Mouse (Mus musculus) stomach, embryonic 15.5 days (tissue): ENCODE results near the gene Hist1h2ah. TPM values are rescaled to one million over a fixed set of nuclear protein-coding genes. Genes with fewer than 3 reads are reported as not detected.
"Not testable (repeated sequence)": the region's sequence is repeated elsewhere in the genome, so short reads cannot be mapped to it uniquely, and the experiment has no call there.

Experiments used
- ATAC-seq: fragments of 200-750 bp; cut with Nextera tagmentation; 2 replicates; pipeline ENCODE4 v1.8.0; 2017; ENCODE audit warnings: low read depth, moderate number of reproducible peaks, moderate TSS enrichment; ENCODE audit not compliant: insufficient read depth, low FRiP score
- H3K27ac ChIP-seq: fragments of 300-500 bp; sonication (generic); 2 replicates; pipeline ENCODE4 v1.5.1; 2015; ENCODE audit warnings: mild to moderate bottlenecking, inconsistent platforms
- H3K27me3 ChIP-seq: fragments of 300-500 bp; sonication (generic); replicated peaks from 2 replicates; pipeline ENCODE4 v1.6.1; 2015; ENCODE audit warnings: inconsistent platforms
- H3K36me3 ChIP-seq: fragments of 300-500 bp; sonication (generic); 2 replicates; pipeline ENCODE4 v1.6.1; 2015; ENCODE audit warnings: inconsistent platforms
- H3K4me1 ChIP-seq: fragments of 300-500 bp; sonication (generic); 2 replicates; pipeline ENCODE4 v1.6.1; 2015; ENCODE audit warnings: inconsistent platforms
- H3K4me2 ChIP-seq: fragments of 300-500 bp; sonication (generic); 2 replicates; pipeline ENCODE4 v1.6.1; 2015; ENCODE audit warnings: mild to moderate bottlenecking, inconsistent platforms
- H3K4me3 ChIP-seq: fragments of 300-500 bp; sonication (generic); replicated peaks from 2 replicates; pipeline ENCODE4 v1.5.1; 2015; ENCODE audit warnings: inconsistent platforms
- H3K9ac ChIP-seq: fragments of 300-500 bp; sonication (generic); 2 replicates; pipeline ENCODE4 v1.6.1; 2015; ENCODE audit warnings: inconsistent platforms
- H3K9me3 ChIP-seq: fragments of 300-500 bp; sonication (generic); 2 replicates; pipeline ENCODE4 v1.6.1; 2016; ENCODE audit warnings: inconsistent platforms
- WGBS: fragments of 180-500 bp; shearing (Covaris S2); methylation state at CpG from one replicate; pipeline ENCODE4 v1.1.7; 2015; 5-methylcytosine and 5-hydroxymethylcytosine counted together
- polyA plus RNA-seq: library from polyadenylated mRNA; unstranded; fragments of >200 nt; fragmentation: Nextera tagmentation; extraction: Ambion mirVana; gene quantifications from 2 replicates; pipeline ENCODE4 v1.2.1, GENCODE M21; 2015

Gene Hist1h2ah
- polyA plus RNA-seq, 1 experiment from 2014 or later, result 13.3 TPM

GRCm38 (mm10) chr13:22043503-22044431 lies 8.4 kb upstream of the Hist1h2ah start:
- no peaks in the 10 kb centered on the region for H3K36me3 ChIP-seq
- H3K9ac ChIP-seq, result peak overlapping the region; percentile 25; the same call in 1 of the 2 replicates
- H3K27me3 ChIP-seq, result no peaks in the 10 kb centered on the region
- peak; percentile 6; the same call in 1 of the 2 replicates for ATAC-seq
- H3K9me3 ChIP-seq, result no peaks in the 10 kb centered on the region
- H3K4me3 ChIP-seq, result peak overlapping the region; percentile 39
- H3K27ac ChIP-seq, result peak overlapping the region; percentile 85
- H3K4me2 ChIP-seq, result peak overlapping the region; percentile 62
- peaks cover 8% of the 10 kb centered on the region; the same call in 1 of the 2 replicates for H3K4me1 ChIP-seq
- under 1% methylated on average over 14 of the region's 14 CpGs for WGBS

DNA sequence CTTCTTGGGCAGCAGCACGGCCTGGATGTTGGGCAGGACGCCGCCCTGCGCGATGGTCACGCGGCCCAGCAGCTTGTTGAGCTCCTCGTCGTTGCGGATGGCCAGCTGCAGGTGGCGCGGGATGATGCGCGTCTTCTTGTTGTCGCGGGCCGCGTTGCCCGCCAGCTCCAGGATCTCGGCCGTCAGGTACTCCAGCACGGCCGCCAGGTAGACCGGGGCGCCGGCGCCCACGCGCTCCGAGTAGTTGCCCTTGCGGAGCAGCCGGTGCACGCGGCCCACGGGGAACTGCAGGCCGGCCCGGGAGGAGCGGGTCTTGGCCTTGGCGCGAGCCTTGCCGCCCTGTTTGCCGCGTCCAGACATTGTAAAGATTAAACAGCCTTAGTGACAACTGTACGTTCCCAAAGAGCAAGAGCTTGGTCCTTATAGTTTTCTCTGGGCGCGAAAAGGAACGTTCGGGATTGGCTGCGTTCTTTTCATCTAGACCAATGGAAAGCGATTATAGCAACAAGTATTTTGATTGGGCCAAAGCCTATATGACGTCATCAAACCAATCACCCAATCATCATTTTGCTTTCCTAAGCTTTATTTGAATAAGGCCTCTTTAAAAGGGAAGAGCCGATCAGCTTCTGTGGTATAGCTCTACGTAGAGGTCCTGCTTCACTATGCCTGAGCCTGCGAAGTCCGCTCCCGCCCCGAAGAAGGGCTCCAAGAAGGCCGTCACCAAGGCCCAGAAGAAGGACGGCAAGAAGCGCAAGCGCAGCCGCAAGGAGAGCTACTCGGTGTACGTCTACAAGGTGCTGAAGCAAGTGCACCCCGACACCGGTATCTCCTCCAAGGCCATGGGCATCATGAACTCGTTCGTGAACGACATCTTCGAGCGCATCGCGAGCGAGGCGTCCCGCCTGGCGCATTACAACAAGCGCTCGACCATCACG lies 7.5 kb upstream of the Hist1h2ah start, which contains the start of the genes Hist1h2ag and Hist1h2bj:
Hist1h2ag (minus strand) TSS at position 377 of the 935 bp plus-strand sequence.
Hist1h2bj (plus strand) TSS at position 647 of the 935 bp plus-strand sequence.
- Histone ChIP-seq H3K27ac (peak within 1 kb of the TSS; percentile 90), H3K4me2 (peak within 1 kb of the TSS; percentile 79), H3K9ac (peak within 1 kb of the TSS; percentile 25; the same call in 1 of the 2 replicates), H3K4me3 (peak within 1 kb of the TSS; percentile 40)
- ATAC-seq, result peak; percentile 90
- under 1% methylated on average over 41 of the region's 80 CpGs for WGBS
- not testable (repeated sequence) for H3K4me1 ChIP-seq, H3K27me3 ChIP-seq, H3K9me3 ChIP-seq, H3K36me3 ChIP-seq

DNA sequence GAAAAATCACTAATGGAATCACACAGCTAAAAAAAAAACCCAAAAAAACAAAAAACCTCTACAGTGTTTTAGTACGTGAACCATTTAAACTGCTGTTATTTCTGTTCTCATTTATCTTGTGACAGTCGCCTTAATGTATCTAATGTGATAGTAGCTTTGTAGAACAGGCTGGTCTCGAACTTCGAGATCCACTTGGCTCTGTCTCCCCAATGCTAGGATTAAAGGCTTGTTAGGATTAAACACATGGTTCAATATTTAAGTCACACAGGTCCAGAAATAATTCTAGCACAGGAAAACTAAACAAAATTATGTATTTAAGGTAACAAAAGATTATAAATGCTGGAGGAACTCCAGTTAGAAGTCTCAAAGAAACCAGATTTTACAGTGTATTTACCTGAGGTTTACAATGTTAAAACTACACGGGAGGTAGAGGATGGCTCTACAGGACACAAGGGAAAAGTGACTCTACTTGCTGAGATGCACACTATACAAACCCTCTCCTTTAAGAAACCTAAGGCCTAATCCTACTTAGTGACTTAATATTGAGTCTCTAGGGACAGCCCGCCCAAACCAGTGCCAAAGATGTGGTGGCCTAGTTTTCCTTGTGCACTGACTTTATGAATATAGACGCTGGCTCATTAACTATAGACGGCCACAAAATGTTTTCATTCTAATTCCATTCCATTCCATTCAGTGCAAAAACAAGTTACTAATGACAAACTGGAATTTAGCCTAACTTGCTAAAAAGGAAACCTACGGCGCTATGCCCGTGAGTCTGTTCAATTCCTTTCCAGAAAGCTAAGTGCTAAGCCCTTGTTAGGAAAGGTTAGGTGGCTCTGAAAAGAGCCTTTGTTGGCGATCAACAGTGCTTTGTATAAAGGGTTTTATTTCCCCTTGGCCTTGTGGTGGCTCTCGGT lies 6.5 kb upstream of the Hist1h2ah start:
- Histone ChIP-seq H3K27ac (peak overlapping the region; percentile 90), H3K9me3 (no peaks in the 10 kb centered on the region), H3K4me1 (peaks cover 8% of the 10 kb centered on the region; the same call in 1 of the 2 replicates), H3K9ac (peak overlapping the region; percentile 16; the same call in 1 of the 2 replicates), H3K4me3 (peak overlapping the region; percentile 40), H3K36me3 (no peaks in the 10 kb centered on the region), H3K27me3 (no peaks in the 10 kb centered on the region), H3K4me2 (peak overlapping the region; percentile 79)
- ATAC-seq, result no peak
- 3% methylated on average over 13 of the region's 13 CpGs for WGBS

DNA sequence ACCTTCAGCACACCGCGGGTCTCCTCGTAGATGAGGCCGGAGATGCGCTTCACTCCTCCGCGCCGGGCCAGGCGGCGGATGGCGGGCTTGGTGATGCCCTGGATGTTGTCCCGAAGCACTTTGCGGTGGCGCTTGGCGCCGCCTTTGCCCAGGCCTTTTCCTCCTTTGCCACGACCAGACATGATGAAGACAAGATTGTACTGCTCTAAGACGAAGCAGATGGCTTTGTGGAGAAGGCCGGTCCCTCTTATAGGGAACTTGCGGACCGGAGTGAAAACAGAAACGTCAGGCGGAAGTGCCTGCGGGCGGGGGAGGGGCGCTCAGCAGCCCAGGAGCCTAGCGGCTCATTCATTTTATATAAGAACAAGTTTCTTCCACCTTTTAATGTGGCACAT lies 5.8 kb upstream of the Hist1h2ah start, which contains the start of gene Hist1h4i:
Hist1h4i (minus strand) TSS at position 221 of the 395 bp plus-strand sequence.
- Histone ChIP-seq H3K9ac (peak within 1 kb of the TSS; percentile 52), H3K27ac (peak within 1 kb of the TSS; percentile 96), H3K4me2 (peak within 1 kb of the TSS; percentile 79), H3K4me3 (peak within 1 kb of the TSS; percentile 45), H3K4me1 (peaks cover 15% of the 10 kb centered on the region)
- ATAC-seq, result peak; percentile 64
- not testable (repeated sequence) for H3K9me3 ChIP-seq, H3K36me3 ChIP-seq, H3K27me3 ChIP-seq
- under 1% methylated on average over 27 of the region's 27 CpGs for WGBS

- under 1% methylated on average over 24 of the region's 24 CpGs for WGBS
- Histone ChIP-seq H3K36me3 (no peaks in the 10 kb centered on the region), H3K4me2 (peak overlapping the region; percentile 79), H3K9me3 (no peaks in the 10 kb centered on the region), H3K27ac (peak overlapping the region; percentile 96), H3K27me3 (no peaks in the 10 kb centered on the region), H3K4me3 (peak overlapping the region; percentile 45), H3K9ac (peak overlapping the region; percentile 52), H3K4me1 (peaks cover 15% of the 10 kb centered on the region)
- ATAC-seq, result peak; percentile 4; the same call in 1 of the 2 replicates
These were observed 5.2 kb upstream of the Hist1h2ah start for GRCm38 (mm10) chr13:22040464-22041141.

DNA sequence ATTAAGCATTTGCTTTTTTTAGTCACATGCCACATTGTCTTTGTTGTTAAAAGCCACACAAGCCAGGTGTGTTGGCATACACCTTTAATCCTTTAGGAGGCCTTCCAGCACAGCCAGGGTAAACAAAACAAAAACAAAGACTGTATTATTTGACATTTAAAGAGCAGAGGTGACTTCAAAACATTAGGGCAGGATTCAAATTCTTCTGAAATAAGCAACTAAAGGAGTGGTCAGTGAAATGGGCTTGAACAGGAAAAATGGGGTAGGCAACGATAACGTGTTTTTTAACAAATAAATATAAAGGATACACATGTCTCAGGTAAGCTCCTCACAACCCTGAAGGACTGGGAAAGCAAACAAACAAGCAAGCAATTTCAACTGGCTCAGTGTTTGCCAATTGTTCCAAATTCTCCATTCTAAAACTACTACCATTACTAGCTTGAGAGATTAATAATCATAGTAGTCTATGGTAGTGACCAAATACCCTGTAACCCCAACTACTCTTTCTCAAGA lies 4.6 kb upstream of the Hist1h2ah start:
- peak overlapping the region; percentile 79 for H3K4me2 ChIP-seq
- peak overlapping the region; percentile 96 for H3K27ac ChIP-seq
- no peak overlapping the region; the same call in 1 of the 2 replicates for H3K9ac ChIP-seq
- H3K36me3 ChIP-seq, result no peaks in the 10 kb centered on the region
- peak overlapping the region; percentile 45 for H3K4me3 ChIP-seq
- H3K27me3 ChIP-seq, result no peaks in the 10 kb centered on the region
- H3K9me3 ChIP-seq, result no peaks in the 10 kb centered on the region
- H3K4me1 ChIP-seq, result peaks cover 15% of the 10 kb centered on the region
- WGBS, result 7% methylated on average over 2 of the region's 2 CpGs
- no peak for ATAC-seq

GRCm38 (mm10) chr13:22039364-22039763 lies 4.0 kb upstream of the Hist1h2ah start:
- Histone ChIP-seq H3K9me3 (no peaks in the 10 kb centered on the region), H3K36me3 (no peaks in the 10 kb centered on the region), H3K27ac (no peak overlapping the region; the same call in 1 of the 2 replicates), H3K27me3 (no peaks in the 10 kb centered on the region), H3K4me2 (no peak overlapping the region), H3K4me3 (no peak overlapping the region), H3K4me1 (peaks cover 15% of the 10 kb centered on the region), H3K9ac (no peak overlapping the region)
- ATAC-seq, result no peak
- 60% methylated on average over 5 of the region's 5 CpGs for WGBS

DNA sequence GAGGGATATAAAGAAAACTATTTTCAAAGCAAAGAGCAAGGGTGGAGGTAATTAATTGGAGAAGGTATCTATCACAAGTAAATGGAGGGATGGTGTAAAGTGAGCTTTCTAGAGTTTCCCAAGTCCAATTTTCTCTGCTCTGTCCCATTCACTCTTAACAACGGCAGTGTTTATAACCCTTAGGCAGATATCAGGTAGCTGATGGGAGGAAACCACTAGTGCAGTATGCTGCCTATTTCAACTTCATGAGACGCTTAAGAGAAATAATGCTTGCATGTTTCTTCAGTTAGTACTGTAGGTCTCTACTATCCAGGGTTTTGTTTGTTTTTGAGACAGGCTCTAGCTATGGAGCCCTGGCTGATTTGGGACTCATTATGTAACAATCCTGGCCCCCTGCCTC lies 2.0 kb upstream of the Hist1h2ah start:
- Histone ChIP-seq H3K27ac (peak overlapping the region; percentile 88), H3K4me2 (no peak overlapping the region), H3K27me3 (no peaks in the 10 kb centered on the region), H3K9ac (no peak overlapping the region), H3K4me3 (no peak overlapping the region), H3K9me3 (no peaks in the 10 kb centered on the region), H3K4me1 (peaks cover 15% of the 10 kb centered on the region), H3K36me3 (no peaks in the 10 kb centered on the region)
- no peak for ATAC-seq
- WGBS, result 62% methylated on average over 2 of the region's 2 CpGs

- Histone ChIP-seq H3K9me3 (no peaks in the 10 kb centered on the region), H3K27ac (peak overlapping the region; percentile 88), H3K36me3 (no peaks in the 10 kb centered on the region), H3K4me2 (peak overlapping the region; percentile 64), H3K4me1 (peaks cover 12% of the 10 kb centered on the region), H3K27me3 (no peaks in the 10 kb centered on the region), H3K4me3 (peak overlapping the region; percentile 39), H3K9ac (peak overlapping the region; percentile 29; the same call in 1 of the 2 replicates)
- WGBS, result 52% methylated on average over 3 of the region's 3 CpGs
- ATAC-seq, result no peak
These were observed 1.6 kb upstream of the Hist1h2ah start for GRCm38 (mm10) chr13:22036986-22037385.
